Mouse (Mus musculus) midbrain, embryonic 11.5 days (tissue): Measurements from ENCODE around the gene Syt2. TPM values are rescaled to one million over a fixed set of nuclear protein-coding genes. Genes with fewer than 3 reads are reported as not detected.
A peak's percentile ranks its signal among the peaks of the same experiment; 100 is the strongest.

Experiments used
- ATAC-seq: fragments of 200-750 bp; cut with Nextera tagmentation; 2 replicates; pipeline ENCODE4 v1.8.0; 2017; ENCODE audit warnings: moderate TSS enrichment, moderate library complexity; ENCODE audit not compliant: low FRiP score
- DNase-seq: peaks from one replicate; pipeline ENCODE4 v3.0.0; 2015; ENCODE audit warnings: low spot score; ENCODE audit errors: missing footprints
- H3K27ac ChIP-seq: fragments of 300-500 bp; sonication (generic); 2 replicates; pipeline ENCODE4 v1.5.1; 2014; ENCODE audit warnings: low read depth, low read length
- H3K27me3 ChIP-seq: fragments of 300-500 bp; sonication (generic); 2 replicates; pipeline ENCODE4 v1.6.1; 2014; ENCODE audit warnings: mild to moderate bottlenecking, low read length, moderate library complexity, mixed read lengths; ENCODE audit not compliant: control insufficient read depth, insufficient read depth
- H3K36me3 ChIP-seq: fragments of 300-500 bp; sonication (generic); 2 replicates; pipeline ENCODE4 v1.6.1; 2014; ENCODE audit warnings: mild to moderate bottlenecking, low read length, moderate library complexity, mixed read lengths; ENCODE audit not compliant: control insufficient read depth, insufficient read depth
- H3K4me1 ChIP-seq: fragments of 300-500 bp; sonication (generic); 2 replicates; pipeline ENCODE4 v1.6.1; 2014; ENCODE audit warnings: low read length; ENCODE audit not compliant: control insufficient read depth, insufficient read depth
- H3K4me2 ChIP-seq: fragments of 300-500 bp; sonication (generic); 2 replicates; pipeline ENCODE4 v1.6.1; 2014; ENCODE audit warnings: mild to moderate bottlenecking, moderate library complexity
- H3K4me3 ChIP-seq: fragments of 300-500 bp; sonication (generic); 2 replicates; pipeline ENCODE4 v1.5.1; 2014; ENCODE audit warnings: low read depth, low read length
- H3K9ac ChIP-seq: fragments of 300-500 bp; sonication (generic); 2 replicates; pipeline ENCODE4 v1.6.1; 2014; ENCODE audit warnings: low read length
- H3K9me3 ChIP-seq: fragments of 300-500 bp; sonication (generic); 2 replicates; pipeline ENCODE4 v1.6.1; 2016; ENCODE audit warnings: low read length; ENCODE audit not compliant: control insufficient read depth
- WGBS: fragments of 180-500 bp; shearing (Covaris S2); extraction: QIAGEN DNeasy Blood & Tissue Kit; methylation state at CpG from one replicate; pipeline ENCODE4 v1.1.7; 2014; 5-methylcytosine and 5-hydroxymethylcytosine counted together
- polyA plus RNA-seq: library from polyadenylated mRNA; unstranded; fragments of >200 nt; fragmentation: Nextera tagmentation; extraction: Ambion mirVana; gene quantifications from 2 replicates; pipeline ENCODE4 v1.2.1, GENCODE M21; 2014

The Syt2 gene
- polyA plus RNA-seq, 1 experiment from 2014 or later = 1.6 TPM

DNA sequence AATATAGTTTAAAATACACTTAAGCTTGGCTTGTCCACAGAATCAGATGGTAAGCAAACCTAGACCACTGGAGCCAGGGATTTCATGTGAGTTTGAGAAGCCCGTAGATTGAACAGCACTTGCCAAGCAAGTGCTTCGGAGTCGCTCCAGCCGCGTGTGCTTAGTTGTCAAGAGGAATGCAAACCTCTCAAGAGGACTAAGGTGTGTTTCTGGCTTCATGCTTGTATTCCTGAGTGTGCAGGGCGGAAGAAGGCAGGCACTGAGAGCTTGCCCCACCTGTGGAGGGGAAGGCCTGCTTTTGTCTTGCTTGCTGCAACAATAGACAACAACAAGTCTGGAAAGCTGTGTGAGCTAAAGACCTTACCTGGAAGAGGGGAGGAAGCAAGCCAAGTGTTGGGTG, 2.8 kb upstream of the Syt2 start:
- WGBS = 77% methylated on average over 6 of the region's 6 CpGs
- ATAC-seq (no peak), DNase-seq (no peak)
- H3K27ac ChIP-seq = no peak overlapping the region
- no peak overlapping the region for H3K9ac ChIP-seq
- H3K9me3 ChIP-seq = no peaks in the 10 kb centered on the region
- H3K27me3 ChIP-seq = peaks cover 47% of the 10 kb centered on the region
- H3K36me3 ChIP-seq = no peaks in the 10 kb centered on the region
- H3K4me1 ChIP-seq = peaks cover 8% of the 10 kb centered on the region
- no peak overlapping the region for H3K4me2 ChIP-seq
- no peak overlapping the region for H3K4me3 ChIP-seq

DNA sequence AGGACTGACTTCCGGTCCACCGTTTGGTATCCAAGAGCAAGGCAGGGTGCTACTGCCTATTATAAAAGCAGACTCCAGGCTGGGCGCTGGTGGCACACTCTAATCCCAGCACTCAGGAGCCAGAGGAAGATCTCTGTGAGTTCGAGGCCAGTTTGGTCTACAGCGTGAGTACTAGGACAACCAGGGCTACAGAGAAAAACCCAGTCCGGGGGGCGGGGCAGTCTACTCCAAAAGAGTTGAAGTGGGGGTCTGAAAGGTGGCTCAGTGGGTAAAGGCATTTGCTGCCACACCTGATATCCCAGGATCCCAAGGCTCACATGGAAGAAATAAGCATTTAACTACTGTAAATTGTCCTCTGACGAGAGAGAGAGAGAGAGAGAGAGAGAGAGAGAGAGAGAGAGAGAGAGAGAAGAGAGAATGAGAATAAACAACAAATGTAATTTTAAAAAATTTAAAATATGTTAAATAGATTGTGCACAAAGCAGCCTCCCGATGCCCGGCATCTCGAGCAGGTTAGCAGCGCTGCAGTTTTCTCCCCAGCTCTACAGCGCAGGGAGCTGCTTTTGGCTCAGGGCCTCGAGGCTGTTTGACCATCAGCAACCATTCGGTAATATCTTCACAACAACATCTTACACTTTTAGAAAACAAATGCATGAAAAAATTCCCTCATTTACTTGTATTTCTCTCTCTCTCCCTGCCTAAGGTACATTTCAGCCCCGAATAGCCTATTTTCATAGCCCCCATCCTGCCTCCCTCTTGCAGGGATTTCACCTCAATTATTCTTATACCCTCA, 873 bp upstream of the Syt2 start:
- H3K27ac ChIP-seq = no peak overlapping the region
- peak overlapping the region; percentile 71 for H3K4me2 ChIP-seq
- DNase-seq (no peak), ATAC-seq (no peak)
- peaks cover 48% of the 10 kb centered on the region for H3K27me3 ChIP-seq
- H3K4me3 ChIP-seq = peak overlapping the region; percentile 46
- H3K9ac ChIP-seq = no peak overlapping the region
- no peaks in the 10 kb centered on the region for H3K36me3 ChIP-seq
- no peaks in the 10 kb centered on the region for H3K9me3 ChIP-seq
- WGBS = 19% methylated on average over 16 of the region's 16 CpGs
- peaks cover 8% of the 10 kb centered on the region for H3K4me1 ChIP-seq

- no peak overlapping the region for H3K27ac ChIP-seq
- peak overlapping the region; percentile 25 for H3K9ac ChIP-seq
- ATAC-seq = 0 out of 2 replicates have a peak, but pooled peaks have one; percentile 31
- H3K4me3 ChIP-seq = peak overlapping the region; percentile 46
- H3K27me3 ChIP-seq = peaks cover 48% of the 10 kb centered on the region
- H3K4me2 ChIP-seq = peak overlapping the region; percentile 71
- DNase-seq = no peak
- under 1% methylated on average over 28 of the region's 28 CpGs for WGBS
- no peaks in the 10 kb centered on the region for H3K9me3 ChIP-seq
- no peaks in the 10 kb centered on the region for H3K36me3 ChIP-seq
- H3K4me1 ChIP-seq = peaks cover 12% of the 10 kb centered on the region
Measured at GRCm38 (mm10) chr1:134646963-134647282, 446 bp downstream of the Syt2 start.

- WGBS = 19% methylated on average over 7 of the region's 7 CpGs
- Histone ChIP-seq H3K27ac (no peak overlapping the region), H3K9ac (no peak overlapping the region), H3K9me3 (no peaks in the 10 kb centered on the region), H3K4me2 (no peak overlapping the region), H3K36me3 (no peaks in the 10 kb centered on the region), H3K4me3 (0 out of 2 replicates have a peak overlapping the region, but pooled peaks have one; percentile 46), H3K27me3 (peaks cover 50% of the 10 kb centered on the region), H3K4me1 (peaks cover 14% of the 10 kb centered on the region)
- ATAC-seq (no peak), DNase-seq (no peak)
Measured at GRCm38 (mm10) chr1:134647591-134647990, 1.1 kb downstream of the Syt2 start.

- no peak for DNase-seq
- Histone ChIP-seq H3K36me3 (no peaks in the 10 kb centered on the region), H3K27me3 (peaks cover 32% of the 10 kb centered on the region), H3K9me3 (no peaks in the 10 kb centered on the region), H3K4me2 (no peak overlapping the region), H3K9ac (no peak overlapping the region), H3K4me1 (peaks cover 23% of the 10 kb centered on the region), H3K4me3 (no peak overlapping the region), H3K27ac (no peak overlapping the region)
- ATAC-seq = no peak
- WGBS = 82% methylated on average over 5 of the region's 5 CpGs
Measured at GRCm38 (mm10) chr1:134650816-134651215, 4.3 kb downstream of the Syt2 start.

DNA sequence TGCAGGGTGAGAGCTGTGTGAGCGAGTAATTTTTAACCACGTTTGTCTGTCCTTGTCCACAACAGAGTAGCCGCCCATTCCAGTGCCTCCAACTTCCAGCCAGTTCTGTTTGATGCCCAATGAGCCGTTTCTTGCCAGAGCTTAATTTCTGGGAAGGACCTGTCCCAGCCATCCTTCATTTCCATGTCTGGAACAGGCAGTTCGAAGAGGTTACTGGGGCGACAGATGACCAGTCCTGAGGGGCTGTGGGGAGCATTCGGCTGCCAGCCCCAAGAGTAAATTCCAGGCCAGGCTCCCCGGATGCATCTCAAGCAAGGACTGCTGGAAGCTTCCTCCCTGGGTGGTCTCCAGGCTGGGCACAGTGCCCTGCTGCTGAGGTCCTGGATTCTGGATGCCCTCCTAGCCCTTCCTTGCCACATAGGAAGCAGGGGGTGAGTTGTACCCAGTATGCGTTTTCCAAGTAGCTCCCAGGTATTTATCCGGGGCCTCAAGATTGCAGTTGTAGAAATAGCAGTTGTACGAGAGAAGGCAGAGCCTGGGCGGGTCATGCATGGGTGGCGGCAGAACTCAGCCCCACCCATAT, 4.9 kb downstream of the Syt2 start:
- H3K27me3 ChIP-seq = peaks cover 27% of the 10 kb centered on the region
- WGBS = 55% methylated on average over 13 of the region's 13 CpGs

GRCm38 (mm10) chr1:134651851-134652398, 5.4 kb downstream of the Syt2 start:
- Histone ChIP-seq H3K4me2 (no peak overlapping the region), H3K4me1 (peaks cover 18% of the 10 kb centered on the region), H3K4me3 (no peak overlapping the region), H3K27me3 (peaks cover 21% of the 10 kb centered on the region), H3K9ac (no peak overlapping the region), H3K27ac (no peak overlapping the region), H3K9me3 (no peaks in the 10 kb centered on the region), H3K36me3 (no peaks in the 10 kb centered on the region)
- DNase-seq = no peak
- 32% methylated on average over 4 of the region's 4 CpGs for WGBS
- 0 out of 2 replicates have a peak, but pooled peaks have one; percentile 19 for ATAC-seq

More for the DNA sequence above, 4.9 kb downstream of the Syt2 start:
- DNase-seq = no peak
- H3K36me3 ChIP-seq = no peaks in the 10 kb centered on the region
- peaks cover 19% of the 10 kb centered on the region for H3K4me1 ChIP-seq
- H3K4me3 ChIP-seq = no peak overlapping the region
- no peak overlapping the region for H3K9ac ChIP-seq
- H3K9me3 ChIP-seq = no peaks in the 10 kb centered on the region
- ATAC-seq = no peak
- H3K27ac ChIP-seq = no peak overlapping the region
- no peak overlapping the region for H3K4me2 ChIP-seq

GRCm38 (mm10) chr1:134653603-134654257, 7.3 kb downstream of the Syt2 start:
- 10% methylated on average over 10 of the region's 10 CpGs for WGBS
- Histone ChIP-seq H3K36me3 (no peaks in the 10 kb centered on the region), H3K4me2 (peak overlapping the region; percentile 2; the same call in 1 of the 2 replicates), H3K9me3 (no peaks in the 10 kb centered on the region), H3K9ac (no peak overlapping the region), H3K27me3 (peaks cover 3% of the 10 kb centered on the region), H3K27ac (no peak overlapping the region), H3K4me1 (peaks cover 16% of the 10 kb centered on the region), H3K4me3 (no peak overlapping the region)
- DNase-seq (no peak), ATAC-seq (peak; percentile 42; the same call in 1 of the 2 replicates)
